ENCODE assay signal across 28 mouse cellular contexts in the genomic region with DNA sequence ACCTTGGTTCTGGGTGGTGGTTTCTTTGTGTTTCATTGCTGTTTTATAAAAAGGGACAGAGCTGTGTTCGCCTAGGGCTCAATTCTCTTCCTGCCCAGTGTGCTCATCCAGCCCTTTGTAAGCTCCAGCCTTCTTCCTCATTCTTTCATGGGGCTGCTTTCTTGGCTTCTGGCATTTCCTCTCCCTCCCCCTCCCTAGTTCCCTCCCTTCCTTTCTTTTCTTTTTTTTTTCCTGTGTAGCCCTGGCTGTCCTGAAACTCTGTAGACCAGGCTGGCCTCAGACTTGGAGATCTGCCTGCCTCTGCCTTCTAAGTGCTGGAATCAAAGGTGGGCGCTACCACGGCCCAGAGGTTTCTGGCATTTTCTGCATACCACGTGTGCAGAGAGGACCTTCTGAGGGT. TPM values are rescaled to one million over a fixed set of nuclear protein-coding genes. Genes with fewer than 3 reads are reported as not detected.
DNase-seq lines count a peak whose midpoint lies in the region; ATAC-seq and TF ChIP-seq lines count a peak whose summit lies in the region.
"Had no signal": no experiment of that assay in that cellular context is flagged by ENCODE, and none has a peak within 500 bp of the region (broad histone marks: within the 10 kb centered on the region; RNA-seq: fewer than 3 reads in every experiment).

No protein-coding gene starts in this region.

- WGBS in forebrain, embryonic 11.5 days = 95% methylated on average over 4 of the region's 4 CpGs
- WGBS in forebrain, embryonic 16.5 days = 92% methylated on average over 4 of the region's 4 CpGs
- 85% methylated on average over 4 of the region's 4 CpGs for WGBS in lung, postnatal 0 days
- WGBS in midbrain, embryonic 16.5 days = 97% methylated on average over 4 of the region's 4 CpGs

- H3K36me3 ChIP-seq in forebrain, embryonic 11.5 days (ENCODE audit: control insufficient read depth, insufficient read depth, low read length) = no peaks in the 10 kb centered on the region
- no peaks in the 10 kb centered on the region for H3K36me3 ChIP-seq in forebrain, embryonic 16.5 days (ENCODE audit: control insufficient read depth, insufficient read depth)
- H3K36me3 ChIP-seq in lung, postnatal 0 days (ENCODE audit: insufficient read depth, low read length) = no peaks in the 10 kb centered on the region
- H3K36me3 ChIP-seq in midbrain, embryonic 16.5 days (ENCODE audit: control insufficient read depth, insufficient read depth, low read length) = no peaks in the 10 kb centered on the region
- H3K36me3 ChIP-seq: midbrain, embryonic 10.5 days; stomach, embryonic 15.5 days had no signal

- no peak overlapping the region for H3K4me2 ChIP-seq in forebrain, embryonic 11.5 days (ENCODE audit: low read depth, low read length, severe bottlenecking)
- no peak overlapping the region for H3K4me2 ChIP-seq in forebrain, embryonic 16.5 days (ENCODE audit: low read length)
- no peak overlapping the region for H3K4me2 ChIP-seq in lung, postnatal 0 days (replicated peaks; ENCODE audit: low read depth, low read length)
- H3K4me2 ChIP-seq in midbrain, embryonic 16.5 days (ENCODE audit: low read length) = no peak overlapping the region
- H3K4me2 ChIP-seq: embryonic facial prominence, embryonic 13.5 days; forebrain, embryonic 13.5 days; hindbrain, embryonic 14.5 days; stomach, embryonic 15.5 days had no signal

- H3K27me3 ChIP-seq in forebrain, embryonic 11.5 days (ENCODE audit: control insufficient read depth, insufficient read depth, low read length) = no peaks in the 10 kb centered on the region
- no peaks in the 10 kb centered on the region for H3K27me3 ChIP-seq in forebrain, embryonic 16.5 days (replicated peaks; ENCODE audit: control insufficient read depth, insufficient read depth, low read length)
- no peaks in the 10 kb centered on the region for H3K27me3 ChIP-seq in lung, postnatal 0 days (replicated peaks; ENCODE audit: insufficient read depth, low read length)
- no peaks in the 10 kb centered on the region for H3K27me3 ChIP-seq in midbrain, embryonic 16.5 days (ENCODE audit: control insufficient read depth, insufficient read depth, low read depth, low read length)
- H3K27me3 ChIP-seq: embryonic facial prominence, embryonic 13.5 days; forebrain, embryonic 13.5 days; stomach, embryonic 15.5 days had no signal

- H3K27ac ChIP-seq in forebrain, embryonic 11.5 days (ENCODE audit: low read depth, low read length) = no peak overlapping the region
- H3K27ac ChIP-seq in forebrain, embryonic 16.5 days (ENCODE audit: low read length) = no peak overlapping the region
- no peak overlapping the region for H3K27ac ChIP-seq in lung, postnatal 0 days (ENCODE audit: low read length)
- peak overlapping the region; percentile 87 for H3K27ac ChIP-seq in bone marrow macrophage, adult 2 months (ENCODE audit: insufficient read depth, low read depth, low read length)
- no peak overlapping the region for H3K27ac ChIP-seq in midbrain, embryonic 16.5 days (ENCODE audit: low read length)
- H3K27ac ChIP-seq: embryonic facial prominence, embryonic 13.5 days; forebrain, embryonic 13.5 days; hindbrain, embryonic 14.5 days; kidney, postnatal 0 days; left cerebral cortex, adult 2 months; midbrain, embryonic 10.5 days; stomach, embryonic 15.5 days had no signal

- no peaks in the 10 kb centered on the region for H3K9me3 ChIP-seq in forebrain, embryonic 11.5 days (ENCODE audit: control insufficient read depth, low read length)
- H3K9me3 ChIP-seq in forebrain, embryonic 16.5 days (ENCODE audit: control insufficient read depth, low read length) = no peaks in the 10 kb centered on the region
- no peaks in the 10 kb centered on the region for H3K9me3 ChIP-seq in lung, postnatal 0 days (ENCODE audit: low read length)
- H3K9me3 ChIP-seq in midbrain, embryonic 16.5 days (replicated peaks; ENCODE audit: control insufficient read depth, low read length, poor library complexity, severe bottlenecking) = no peaks in the 10 kb centered on the region
- H3K9me3 ChIP-seq: embryonic facial prominence, embryonic 13.5 days; forebrain, embryonic 13.5 days; midbrain, embryonic 10.5 days; stomach, embryonic 15.5 days had no signal

- TF ChIP-seq CTCF in lung, postnatal 0 days (IDR thresholded peaks at IDR 0.05) = no peak
- TF ChIP-seq CTCF in bone marrow macrophage, adult 2 months (IDR thresholded peaks at IDR 0.05; ENCODE audit: low read depth, low read length) = no peak

- H3K9ac ChIP-seq in forebrain, embryonic 11.5 days (ENCODE audit: low read length) = no peak overlapping the region
- no peak overlapping the region for H3K9ac ChIP-seq in forebrain, embryonic 16.5 days (replicated peaks; ENCODE audit: low read depth, low read length)
- no peak overlapping the region for H3K9ac ChIP-seq in lung, postnatal 0 days (replicated peaks; ENCODE audit: low read depth)
- no peak overlapping the region for H3K9ac ChIP-seq in midbrain, embryonic 16.5 days (ENCODE audit: low read depth, low read length)
- H3K9ac ChIP-seq: embryonic facial prominence, embryonic 13.5 days; forebrain, embryonic 13.5 days; hindbrain, embryonic 14.5 days; stomach, embryonic 15.5 days had no signal

- no peak overlapping the region for H3K4me3 ChIP-seq in forebrain, embryonic 11.5 days (ENCODE audit: low read depth, low read length)
- H3K4me3 ChIP-seq in forebrain, embryonic 16.5 days (replicated peaks; ENCODE audit: low read length) = no peak overlapping the region
- H3K4me3 ChIP-seq in lung, postnatal 0 days (ENCODE audit: low read depth, low read length) = no peak overlapping the region
- H3K4me3 ChIP-seq in bone marrow macrophage, adult 2 months (ENCODE audit: insufficient read depth, low read length) = no peak overlapping the region
- H3K4me3 ChIP-seq in midbrain, embryonic 16.5 days (ENCODE audit: low read depth, low read length) = no peak overlapping the region
- H3K4me3 ChIP-seq: embryonic facial prominence, embryonic 13.5 days; erythroblast, embryonic 14.5 days; forebrain, embryonic 13.5 days; left cerebral cortex, adult 2 months; midbrain, embryonic 10.5 days; stomach, embryonic 15.5 days had no signal

- peak; percentile 45 for DNase-seq in forebrain, embryonic 11.5 days (ENCODE audit: low spot score)
- peak; percentile 22 for DNase-seq in lung, postnatal 0 days (ENCODE audit: low spot score)
- no peak for DNase-seq in lung, postnatal 10 days
- DNase-seq in cerebellum, adult 18-20 months = no peak
- no peak for DNase-seq in cerebellum, postnatal 36 days
- DNase-seq: adrenal gland, postnatal 36 days; cerebellum, adult 11-12 months; cerebellum, postnatal 25 days; embryo, embryonic 11 days; heart, adult 18-20 months; heart, postnatal 36 days; kidney, adult 2 months; lung, adult 2 months; lung, postnatal 36 days; right cerebral cortex, adult 18-20 months had no signal

- no peak for TF ChIP-seq POLR2A in bone marrow macrophage, adult 2 months (IDR thresholded peaks at IDR 0.05; ENCODE audit: borderline replicate concordance, low read depth, low read length)

- ATAC-seq in forebrain, embryonic 11.5 days (replicated peaks; ENCODE audit: low FRiP score) = no peak
- no peak for ATAC-seq in forebrain, embryonic 16.5 days
- ATAC-seq in lung, postnatal 0 days = no peak
- no peak for ATAC-seq in midbrain, embryonic 16.5 days
- ATAC-seq: CD4-positive, CD25-positive, alpha-beta regulatory T cell, adult 4 months; forebrain, embryonic 13.5 days; inflammation-experienced regulatory T-cells, adult 6 months had no signal

- no peaks in the 10 kb centered on the region for H3K4me1 ChIP-seq in forebrain, embryonic 11.5 days (replicated peaks; ENCODE audit: control insufficient read depth, insufficient read depth, low read length)
- no peaks in the 10 kb centered on the region for H3K4me1 ChIP-seq in forebrain, embryonic 16.5 days (replicated peaks; ENCODE audit: control insufficient read depth, insufficient read depth, low read length)
- H3K4me1 ChIP-seq in lung, postnatal 0 days (ENCODE audit: insufficient read depth, low read depth, low read length) = no peaks in the 10 kb centered on the region
- peaks cover 26% of the 10 kb centered on the region for H3K4me1 ChIP-seq in bone marrow macrophage, adult 2 months (ENCODE audit: control insufficient read depth, insufficient read depth, low read length)
- no peaks in the 10 kb centered on the region for H3K4me1 ChIP-seq in midbrain, embryonic 16.5 days (ENCODE audit: control insufficient read depth, insufficient read depth, low read length)
- H3K4me1 ChIP-seq: forebrain, embryonic 13.5 days had no signal

- TF ChIP-seq EP300 in lung, postnatal 0 days (IDR thresholded peaks at IDR 0.05) = no peak

RNA-seq across cellular contexts. Expression of a gene that starts 21.7 kb away (rescaled TPM):
- polyA plus RNA-seq in forebrain, embryonic 11.5 days (2014; fragmentation: Nextera tagmentation; extraction: Ambion mirVana) = 32.9 and 38.4 TPM in 2 replicates
- polyA plus RNA-seq in forebrain, embryonic 16.5 days (2015; fragmentation: Nextera tagmentation; extraction: Ambion mirVana) = 38.2 and 39.6 TPM in 2 replicates
- 32.0 and 40.0 TPM in 2 replicates for polyA plus RNA-seq in lung, postnatal 0 days (2015; fragmentation: Nextera tagmentation; extraction: Ambion mirVana)
- polyA plus RNA-seq in bone marrow macrophage, adult 2 months (2012; ENCODE audit: insufficient read depth, insufficient read length, missing spikeins) = 50.8 and 57.5 TPM in 2 replicates
- polyA plus RNA-seq in midbrain, embryonic 16.5 days (2015; fragmentation: Nextera tagmentation; extraction: Ambion mirVana) = 27.2 and 34.5 TPM in 2 replicates

Comparison
In these comparisons a context has a peak if more than half of its experiments do, and no peak if none do; other contexts are left out.
1. DNase-seq: peak in forebrain, embryonic 11.5 days (single experiment) and lung, postnatal 0 days (single experiment); none in lung, postnatal 10 days (single experiment), cerebellum, adult 18-20 months (0 of 2) and cerebellum, postnatal 36 days (0 of 2).